Mouse (Mus musculus) T-cell, adult 2 months (primary cell): Measurements from ENCODE around the gene Krba1.

Experiments
- DNase-seq: peaks from one replicate; pipeline ENCODE4 v3.0.0; 2022; ENCODE audit warnings: low spot score

Gene Krba1

DNA sequence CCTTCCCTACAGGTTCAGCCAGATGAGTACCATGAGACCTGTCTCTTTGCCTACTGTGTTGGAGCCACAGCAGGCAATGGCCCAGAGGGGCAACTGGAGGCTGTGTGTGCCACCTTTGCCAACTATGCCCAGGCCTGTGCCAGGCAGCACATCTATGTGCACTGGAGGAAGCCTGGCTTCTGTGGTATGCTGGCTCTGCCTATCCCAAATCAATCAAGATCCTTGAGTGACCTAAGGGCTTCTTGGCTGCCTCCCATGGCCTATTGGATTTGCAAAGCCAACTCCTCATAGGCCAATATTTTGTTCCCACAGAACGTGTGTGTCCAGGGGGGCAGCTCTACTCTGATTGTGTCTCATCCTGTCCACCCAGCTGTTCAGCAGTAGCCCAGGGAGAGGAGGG, 56.8 kb downstream of the Krba1 start:
- DNase-seq = no peak

DNA sequence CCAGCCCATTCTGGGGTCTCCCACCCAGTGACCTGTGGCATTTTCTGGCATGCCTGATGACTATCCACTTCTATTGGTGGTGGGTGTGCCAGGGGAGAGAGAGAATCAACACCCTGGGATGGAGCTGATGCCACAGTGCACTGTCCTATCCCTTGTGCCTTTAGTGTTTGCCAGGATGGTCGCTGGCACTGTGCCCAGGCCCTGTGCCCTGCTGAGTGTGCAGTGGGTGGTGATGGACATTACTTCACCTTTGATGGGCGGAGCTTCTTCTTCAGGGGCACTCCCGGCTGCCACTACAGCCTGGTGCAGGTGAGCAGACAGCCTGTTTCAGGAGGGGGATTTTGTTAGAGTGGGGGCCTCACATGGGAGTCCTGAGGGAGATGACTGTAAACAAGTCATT, 57.4 kb downstream of the Krba1 start:
- DNase-seq = no peak

DNA sequence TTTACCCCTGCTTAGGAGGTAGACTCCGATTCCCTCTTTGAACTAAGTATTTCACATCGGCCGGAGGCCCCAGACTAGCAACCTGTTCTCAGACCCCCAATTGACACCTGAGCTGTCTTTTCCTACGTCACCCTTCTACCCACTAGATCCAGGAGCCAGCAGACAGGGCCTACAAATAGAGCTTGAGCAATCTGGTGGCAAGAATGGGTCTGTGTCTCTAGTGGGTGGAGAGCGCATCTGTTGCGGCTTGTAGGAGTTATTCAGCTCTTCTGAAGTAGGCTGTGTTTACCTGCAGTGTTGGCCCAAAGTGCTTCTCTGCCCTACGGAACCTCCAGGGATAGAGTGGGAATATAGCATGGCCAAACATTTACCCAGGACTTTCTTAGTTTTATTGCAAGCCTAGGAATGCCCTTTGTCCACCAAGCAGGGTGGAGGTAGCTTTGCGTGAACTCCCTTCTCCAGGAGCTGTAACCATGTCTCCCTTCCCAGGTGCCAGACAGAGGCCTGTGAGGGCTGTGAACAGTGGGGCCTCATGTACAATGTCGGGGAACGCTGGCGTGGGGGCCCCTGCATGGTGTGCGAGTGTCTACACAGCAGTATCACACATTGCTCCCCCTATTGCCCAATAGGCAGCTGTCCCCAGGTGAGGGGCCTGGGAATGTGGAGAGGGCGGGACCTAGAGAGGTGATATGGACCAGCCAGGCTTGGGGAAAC, 69.7 kb downstream of the Krba1 start:
- no peak for DNase-seq

DNA sequence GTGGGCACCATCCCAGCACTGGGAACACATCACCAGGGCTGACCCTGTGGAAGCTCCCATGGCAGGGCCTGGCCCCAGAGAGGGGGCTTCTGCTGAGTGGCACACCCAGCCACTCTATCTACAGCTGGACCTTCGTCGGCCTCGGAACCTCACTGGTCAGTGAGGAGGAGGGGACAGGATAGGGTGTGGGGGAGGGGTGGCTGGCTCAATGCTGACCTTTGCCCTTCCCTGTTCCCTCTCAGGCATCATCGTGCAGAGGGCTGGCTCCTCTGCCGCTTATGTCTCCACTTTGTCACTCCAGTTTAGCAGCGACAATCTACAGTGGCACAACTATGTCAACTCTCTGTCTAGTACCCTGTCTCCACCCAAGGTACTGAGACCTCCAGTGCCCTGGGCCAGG, 71.3 kb downstream of the Krba1 start:
- no peak for DNase-seq

DNA sequence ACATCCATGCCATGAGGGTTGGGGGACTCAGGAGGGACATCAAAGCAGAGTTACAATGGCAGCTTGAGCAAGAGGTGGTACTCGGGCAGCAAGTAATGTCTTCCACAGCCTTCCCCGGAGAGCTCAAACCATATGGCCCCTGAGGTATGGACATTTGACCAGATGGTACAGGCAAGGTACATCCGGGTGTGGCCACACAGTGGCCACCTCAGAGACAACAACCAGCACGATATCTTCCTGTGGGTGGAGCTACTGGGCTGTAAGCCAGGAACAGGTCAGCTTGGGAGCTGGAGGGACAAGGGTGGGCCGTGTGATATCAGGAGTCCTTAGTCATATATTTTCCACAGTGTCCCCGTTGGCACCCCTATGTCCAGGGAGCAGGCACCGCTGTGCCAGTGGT, 72.1 kb downstream of the Krba1 start:
- DNase-seq = no peak
